Mouse (Mus musculus): ENCODE data around the gene Eif5a.
"Not testable (repeated sequence)": the region's sequence is repeated elsewhere in the genome, so short reads cannot be mapped to it uniquely, and the experiment has no call there.

The Eif5a gene

GRCm38 (mm10) chr11:69921114-69922011, at the start of gene Eif5a:
Gene Eif5a, minus strand, starts transcription at chr11:69921958.
- peak; percentile 100 for DNase-seq (ENCODE audit: low spot score)

- DNase-seq (ENCODE audit: low spot score): no peak
Measured at GRCm38 (mm10) chr11:69970775-69971174, 49.0 kb upstream of the Eif5a start.

GRCm38 (mm10) chr11:69970222-69970621, 48.5 kb upstream of the Eif5a start:
- DNase-seq (ENCODE audit: low spot score): no peak

GRCm38 (mm10) chr11:69968793-69969192, 47.0 kb upstream of the Eif5a start:
- DNase-seq (ENCODE audit: low spot score): peak; percentile 83

GRCm38 (mm10) chr11:69966860-69967517, 45.2 kb upstream of the Eif5a start:
- DNase-seq (ENCODE audit: low spot score): no peak

- DNase-seq (ENCODE audit: low spot score): peak; percentile 87
Measured at GRCm38 (mm10) chr11:69966006-69966859, 44.5 kb upstream of the Eif5a start.

GRCm38 (mm10) chr11:69965271-69966005, 43.7 kb upstream of the Eif5a start:
- DNase-seq (ENCODE audit: low spot score): peak; percentile 91

GRCm38 (mm10) chr11:69964650-69965270, 43.0 kb upstream of the Eif5a start, which contains the start of gene Cldn7:
Gene Cldn7, plus strand, starts transcription at chr11:69964779.
- no peak for DNase-seq (ENCODE audit: low spot score)

GRCm38 (mm10) chr11:69961841-69962240, 40.1 kb upstream of the Eif5a start:
- no peak for DNase-seq (ENCODE audit: low spot score)

GRCm38 (mm10) chr11:69960616-69961015, 38.9 kb upstream of the Eif5a start:
- DNase-seq (ENCODE audit: low spot score): no peak

- no peak for DNase-seq (ENCODE audit: low spot score)
Measured at GRCm38 (mm10) chr11:69956218-69956617, 34.5 kb upstream of the Eif5a start.

GRCm38 (mm10) chr11:69955618-69956017, 33.9 kb upstream of the Eif5a start:
- DNase-seq (ENCODE audit: low spot score): not testable (repeated sequence)

GRCm38 (mm10) chr11:69953267-69953915, 31.6 kb upstream of the Eif5a start:
- peak; percentile 64 for DNase-seq (ENCODE audit: low spot score)

- no peak for DNase-seq (ENCODE audit: low spot score)
Measured at GRCm38 (mm10) chr11:69952274-69952673, 30.5 kb upstream of the Eif5a start.

- no peak for DNase-seq (ENCODE audit: low spot score)
Measured at GRCm38 (mm10) chr11:69950807-69951459, 29.2 kb upstream of the Eif5a start.

- peak; percentile 81 for DNase-seq (ENCODE audit: low spot score)
Measured at GRCm38 (mm10) chr11:69948763-69949150, 27.0 kb upstream of the Eif5a start.

- DNase-seq (ENCODE audit: low spot score): peak; percentile 93
Measured at GRCm38 (mm10) chr11:69948066-69948762, 26.5 kb upstream of the Eif5a start, which contains the start of gene Slc2a4. Gene Slc2a4, minus strand, starts transcription at chr11:69948188.

- DNase-seq (ENCODE audit: low spot score): no peak
Measured at GRCm38 (mm10) chr11:69947337-69948065, 25.7 kb upstream of the Eif5a start.
